Mouse (Mus musculus) T-helper 1 cell (primary cell): ENCODE measurements around the gene Plcb1.

Experiments
- in situ Hi-C: fragments of 300-600 bp; cut with MboI, MseI; formaldehyde crosslinking; loops from one replicate; pipeline ENCODE4 v1.15.1; 2025; ENCODE audit warnings: high pct_unique_total_duplicates

The Plcb1 gene

DNA sequence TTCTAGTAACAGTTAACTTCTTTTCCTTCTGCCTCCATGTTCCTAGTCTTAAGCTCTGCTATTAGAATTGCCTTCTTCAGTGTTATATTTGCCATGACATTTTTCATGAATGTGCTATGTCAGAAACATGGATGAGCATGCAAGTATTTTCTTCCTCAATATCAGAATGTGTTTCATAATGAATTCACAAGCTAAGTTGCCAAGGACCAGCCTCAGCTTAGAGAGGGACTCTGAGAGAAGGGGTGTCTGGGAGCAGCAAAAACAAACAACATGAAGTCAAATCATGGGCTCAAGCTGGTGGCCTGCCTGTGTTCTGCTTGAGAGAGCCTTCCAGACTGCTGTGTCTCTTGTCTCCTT lies 718.1 kb downstream of the Plcb1 start:
- in situ Hi-C loops: no loop called here

DNA sequence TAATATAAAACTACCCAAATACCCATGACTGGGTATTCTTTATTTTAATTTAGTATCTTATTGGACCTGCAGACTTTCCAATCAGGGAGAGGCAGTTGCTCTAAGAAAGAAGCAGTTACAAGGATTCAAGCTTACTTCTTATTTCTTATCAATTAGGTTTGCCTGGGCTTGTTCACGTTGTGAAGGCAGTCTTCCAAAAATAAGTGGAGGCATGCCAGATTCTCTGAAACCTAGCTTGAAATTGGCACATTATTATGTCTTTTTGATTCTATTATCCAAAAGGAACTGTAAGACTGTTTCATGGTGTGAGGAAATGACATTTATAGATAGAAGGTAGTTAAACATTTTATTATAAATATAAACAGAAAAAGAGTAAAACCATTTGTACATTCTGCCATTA lies 721.2 kb downstream of the Plcb1 start:
- in situ Hi-C loops: no loop called here

DNA sequence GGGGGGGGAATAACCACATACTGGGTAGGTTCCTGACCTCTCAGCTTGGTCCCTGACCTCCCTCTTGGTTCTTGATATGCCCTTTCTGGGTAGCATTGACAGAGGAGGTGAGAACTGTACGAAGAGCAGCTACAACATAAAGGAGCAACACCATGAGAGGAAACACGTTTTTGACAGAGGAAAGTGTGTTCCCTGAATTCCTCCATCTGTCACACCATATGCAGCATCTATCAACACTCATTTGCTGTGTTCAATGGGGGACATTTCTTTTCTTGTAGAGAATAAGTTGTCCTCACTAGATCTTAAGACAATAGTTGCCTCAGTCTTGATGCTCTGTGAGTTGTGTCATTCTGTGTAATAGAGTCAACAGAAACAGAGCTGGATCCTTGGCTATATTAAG lies 733.1 kb downstream of the Plcb1 start:
- in situ Hi-C loops: no loop called here
